Mouse (Mus musculus) liver, embryonic 14.5 days (tissue): ENCODE data around the gene Ndufaf5.

Experiments used
- CTCF ChIP-seq: IDR thresholded peaks from 2 replicates; pipeline ENCODE4 v1.5.1; 2016; ENCODE audit warnings: antibody characterized with exemption, low read depth, control low read depth
- EP300 ChIP-seq: IDR thresholded peaks from 2 replicates; pipeline ENCODE4 v1.6.1; 2016; ENCODE audit warnings: antibody characterized with exemption, low read depth

- TF ChIP-seq CTCF (no peak), EP300 (no peak)
Measured at GRCm38 (mm10) chr2:140214519-140215027, 44.1 kb downstream of the Ndufaf5 start.
